Mouse (Mus musculus): ENCODE data around the gene Rwdd2a.

- TF ChIP-seq CTCF (IDR thresholded peaks at IDR 0.05; ENCODE audit: insufficient read depth, low read depth, low read length) (no peak), POLR2A (IDR thresholded peaks at IDR 0.05; ENCODE audit: insufficient read depth, low read depth, low read length) (no peak)
These were observed 40.3 kb downstream of the Rwdd2a start for GRCm38 (mm10) chr9:86612091-86612490.
